Mouse (Mus musculus) hindbrain, postnatal 0 days (tissue): Measurements from ENCODE around the gene Eml4. TPM values are rescaled to one million over a fixed set of nuclear protein-coding genes. Genes with fewer than 3 reads are reported as not detected.

Experiments used
- ATAC-seq: fragments of 200-750 bp; cut with Nextera tagmentation; 2 replicates; pipeline ENCODE4 v1.8.0; 2017; ENCODE audit warnings: mild to moderate bottlenecking, moderate TSS enrichment, moderate library complexity
- DNase-seq: peaks from one replicate; pipeline ENCODE4 v3.0.0-alpha.2; 2015; ENCODE audit warnings: low spot score
- H3K27ac ChIP-seq: fragments of 300-500 bp; sonication (generic); 2 replicates; pipeline ENCODE4 v1.5.1; 2014; ENCODE audit warnings: mild to moderate bottlenecking
- H3K27me3 ChIP-seq: fragments of 300-500 bp; sonication (generic); 2 replicates; pipeline ENCODE4 v1.6.1; 2014; ENCODE audit warnings: low read length, mixed read lengths; ENCODE audit not compliant: insufficient read depth
- H3K36me3 ChIP-seq: fragments of 300-500 bp; sonication (generic); 2 replicates; pipeline ENCODE4 v1.6.1; 2014; ENCODE audit warnings: low read length, mixed read lengths; ENCODE audit not compliant: insufficient read depth
- H3K4me1 ChIP-seq: fragments of 300-500 bp; sonication (generic); 2 replicates; pipeline ENCODE4 v1.6.1; 2014; ENCODE audit warnings: antibody characterized with exemption, low read length, mixed read lengths; ENCODE audit not compliant: insufficient read depth
- H3K4me2 ChIP-seq: fragments of 300-500 bp; sonication (generic); 2 replicates; pipeline ENCODE4 v1.6.1; 2014; ENCODE audit warnings: low read depth, mild to moderate bottlenecking, low read length, moderate library complexity, mixed read lengths
- H3K4me3 ChIP-seq: fragments of 300-500 bp; sonication (generic); 2 replicates; pipeline ENCODE4 v1.5.1; 2014; ENCODE audit warnings: low read length
- H3K9ac ChIP-seq: fragments of 300-500 bp; sonication (generic); replicated peaks from 2 replicates; pipeline ENCODE4 v1.6.1; 2014; ENCODE audit warnings: mild to moderate bottlenecking, low read length, moderate library complexity, mixed read lengths
- H3K9me3 ChIP-seq: fragments of 300-500 bp; sonication (generic); 2 replicates; pipeline ENCODE4 v1.6.1; 2016; ENCODE audit warnings: low read length, mixed read lengths
- CTCF ChIP-seq: IDR thresholded peaks from 2 replicates; pipeline ENCODE4 v1.5.1; 2016; ENCODE audit warnings: antibody characterized with exemption, control low read depth, low read depth
- WGBS: fragments of 180-500 bp; shearing (Covaris S2); extraction: QIAGEN DNeasy Blood & Tissue Kit; methylation state at CpG from one replicate; pipeline ENCODE4 v1.1.7; 2014; 5-methylcytosine and 5-hydroxymethylcytosine counted together
- polyA plus RNA-seq: library from polyadenylated mRNA; unstranded; fragments of >200 nt; fragmentation: Nextera tagmentation; extraction: Ambion mirVana; gene quantifications from 2 replicates; pipeline ENCODE4 v1.2.1, GENCODE M21; 2015
- total RNA-seq: library from RNA; depleted of rRNA; stranded (reverse); fragments of >200 nt; gene quantifications from 2 replicates; pipeline ENCODE4 v1.2.3, GENCODE M21; 2014

Gene Eml4
- total and polyA plus RNA-seq, 2 experiments from 2014 or later, result 20.2 to 42.9 TPM

DNA sequence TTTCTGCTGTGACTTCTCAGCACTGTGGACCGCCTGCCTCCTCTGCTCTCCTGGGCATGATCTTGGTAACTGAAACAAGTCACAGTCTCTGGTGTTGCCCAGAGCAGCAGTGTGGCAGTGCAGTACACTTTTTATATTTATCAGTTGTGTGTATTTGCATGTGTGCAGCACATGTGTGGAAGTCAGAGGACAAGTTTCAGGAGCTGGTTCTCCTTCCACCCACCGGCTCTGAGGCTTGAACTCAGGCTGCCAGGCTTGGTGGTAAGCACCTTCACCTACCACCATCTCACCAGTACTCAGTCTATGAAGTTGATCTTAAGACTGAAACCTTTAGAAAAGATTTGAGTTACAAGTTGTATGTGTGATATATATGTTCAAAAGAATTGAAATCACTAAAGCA is 28.6 kb downstream of the Eml4 start:
- no peak overlapping the region for H3K27ac ChIP-seq
- TF ChIP-seq CTCF, result no peak
- no peaks in the 10 kb centered on the region for H3K36me3 ChIP-seq
- 93% methylated on average over 2 of the region's 2 CpGs for WGBS
- peaks cover 4% of the 10 kb centered on the region; the same call in 1 of the 2 replicates for H3K4me1 ChIP-seq
- ATAC-seq (no peak), DNase-seq (no peak)
- H3K4me3 ChIP-seq, result no peak overlapping the region
- no peaks in the 10 kb centered on the region for H3K27me3 ChIP-seq
- no peak overlapping the region for H3K9ac ChIP-seq
- H3K9me3 ChIP-seq, result no peaks in the 10 kb centered on the region
- H3K4me2 ChIP-seq, result no peak overlapping the region

DNA sequence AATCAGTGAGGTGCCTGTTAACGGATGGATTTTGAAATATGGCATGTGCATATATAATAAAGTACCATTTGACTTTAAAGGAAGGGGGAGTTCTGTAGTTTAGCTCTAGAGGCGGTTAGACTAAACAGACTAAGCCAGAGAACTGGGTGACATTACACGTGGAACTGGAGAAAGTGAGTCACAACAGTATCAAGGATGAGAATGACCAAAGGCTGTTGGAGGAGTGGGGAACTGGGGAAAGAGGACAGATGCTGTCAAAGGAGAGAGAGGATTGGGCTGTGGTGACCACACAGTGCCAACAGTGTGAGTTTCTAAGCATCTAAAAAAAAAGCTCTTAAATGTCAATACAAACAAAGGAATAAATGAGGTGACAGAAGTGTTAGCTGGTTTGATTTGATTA is 29.1 kb downstream of the Eml4 start:
- Histone ChIP-seq H3K4me3 (no peak overlapping the region), H3K4me1 (peaks cover 4% of the 10 kb centered on the region; the same call in 1 of the 2 replicates), H3K9me3 (no peaks in the 10 kb centered on the region), H3K36me3 (no peaks in the 10 kb centered on the region), H3K27me3 (no peaks in the 10 kb centered on the region), H3K9ac (no peak overlapping the region), H3K27ac (no peak overlapping the region), H3K4me2 (no peak overlapping the region)
- DNase-seq (no peak), ATAC-seq (no peak)
- no peak for TF ChIP-seq CTCF
- 89% methylated on average over 3 of the region's 3 CpGs for WGBS

DNA sequence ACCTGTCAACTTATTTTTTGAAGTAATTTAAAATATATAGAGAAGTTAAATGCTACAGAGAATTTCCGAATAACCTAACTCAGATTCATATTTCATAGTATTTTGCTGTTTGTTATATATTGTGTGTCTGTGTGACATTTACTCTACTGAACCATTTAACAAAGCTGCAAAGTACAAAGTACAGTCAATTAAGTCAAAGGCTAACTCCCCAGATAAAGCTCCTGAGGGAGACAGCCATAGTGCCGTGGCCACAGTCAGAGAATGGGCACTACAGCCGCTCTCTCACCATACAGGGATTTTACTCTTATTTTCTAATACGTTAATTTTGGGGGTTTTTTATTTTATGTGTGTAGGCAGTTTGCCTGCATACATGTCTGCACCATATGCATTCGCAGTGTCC is 32.0 kb downstream of the Eml4 start:
- H3K27me3 ChIP-seq, result no peaks in the 10 kb centered on the region
- no peak overlapping the region for H3K4me3 ChIP-seq
- no peak overlapping the region for H3K27ac ChIP-seq
- no peak for DNase-seq
- TF ChIP-seq CTCF, result no peak
- no peak overlapping the region for H3K9ac ChIP-seq
- H3K9me3 ChIP-seq, result no peaks in the 10 kb centered on the region
- no peak overlapping the region for H3K4me2 ChIP-seq
- no peaks in the 10 kb centered on the region for H3K36me3 ChIP-seq
- no peak for ATAC-seq
- peaks cover 4% of the 10 kb centered on the region; the same call in 1 of the 2 replicates for H3K4me1 ChIP-seq
- WGBS, result 89% methylated on average over 5 of the region's 5 CpGs

DNA sequence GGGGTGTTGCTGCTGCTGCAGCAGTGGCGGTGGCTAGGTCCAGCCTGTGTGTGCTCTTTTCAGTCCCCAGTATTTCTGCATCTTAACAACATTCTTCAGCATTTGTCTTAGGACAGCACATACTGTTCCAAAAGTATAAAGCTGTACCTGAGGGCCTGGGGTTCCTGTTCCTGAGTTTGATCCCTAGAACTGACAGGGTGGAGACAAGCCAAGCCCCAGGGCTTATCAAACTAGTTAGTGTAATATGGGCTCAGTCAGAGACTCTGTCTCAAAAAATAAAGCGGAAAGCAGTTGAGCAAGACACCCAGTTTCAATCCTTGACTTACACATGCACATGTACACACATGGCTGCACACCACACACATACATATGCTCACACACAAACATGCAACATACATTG is 34.2 kb downstream of the Eml4 start:
- Histone ChIP-seq H3K4me3 (no peak overlapping the region), H3K36me3 (no peaks in the 10 kb centered on the region), H3K9me3 (no peaks in the 10 kb centered on the region), H3K4me1 (no peaks in the 10 kb centered on the region), H3K27ac (no peak overlapping the region), H3K27me3 (no peaks in the 10 kb centered on the region), H3K9ac (no peak overlapping the region), H3K4me2 (no peak overlapping the region)
- DNase-seq, result no peak
- no peak for ATAC-seq
- 84% methylated on average over 2 of the region's 2 CpGs for WGBS
- no peak for TF ChIP-seq CTCF

DNA sequence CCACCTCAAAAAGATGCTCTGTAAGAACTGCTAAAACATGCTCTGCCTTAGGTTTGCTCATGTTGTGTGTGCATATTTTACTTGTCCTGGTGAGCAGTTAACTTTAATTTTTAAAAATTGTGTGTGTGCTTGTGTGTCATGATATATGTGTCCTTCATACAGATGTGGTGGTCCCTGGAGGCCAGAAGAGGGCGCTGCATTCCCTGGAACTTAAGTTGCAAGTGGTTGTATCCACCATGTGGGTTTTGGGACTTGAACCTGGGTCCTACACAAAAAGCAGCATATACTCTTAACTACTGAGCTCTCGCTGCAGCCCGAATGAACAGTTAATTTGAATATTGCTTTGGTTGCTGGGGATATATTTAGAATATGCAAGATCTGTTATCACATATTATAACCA is 36.4 kb downstream of the Eml4 start:
- no peak overlapping the region for H3K9ac ChIP-seq
- no peak overlapping the region for H3K4me3 ChIP-seq
- TF ChIP-seq CTCF, result 0 out of 2 replicates have a peak, but pooled peaks have one; percentile 2
- no peaks in the 10 kb centered on the region for H3K27me3 ChIP-seq
- ATAC-seq, result no peak
- H3K36me3 ChIP-seq, result no peaks in the 10 kb centered on the region
- H3K4me1 ChIP-seq, result no peaks in the 10 kb centered on the region
- no peak for DNase-seq
- H3K9me3 ChIP-seq, result no peaks in the 10 kb centered on the region
- H3K4me2 ChIP-seq, result no peak overlapping the region
- no peak overlapping the region for H3K27ac ChIP-seq
- 80% methylated on average over 3 of the region's 3 CpGs for WGBS

DNA sequence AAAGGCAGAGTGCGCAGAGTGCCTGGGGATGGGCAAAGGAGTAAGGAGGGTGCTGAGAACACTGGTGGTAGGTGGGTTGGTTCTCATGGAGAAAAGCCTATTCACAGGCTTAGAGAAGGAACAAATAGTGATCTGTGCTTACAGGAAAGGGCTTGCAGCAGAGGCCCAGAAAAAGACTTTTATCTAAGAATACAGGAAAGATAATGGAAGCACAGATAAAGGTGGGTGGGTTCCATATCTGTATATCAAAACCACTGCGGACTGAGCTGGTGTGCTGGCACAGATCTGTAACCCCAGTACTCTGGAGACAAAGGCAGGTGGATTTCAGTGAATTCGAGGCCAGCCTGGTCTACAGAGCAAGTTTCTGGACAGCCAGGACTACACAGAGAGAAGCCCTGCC is 43.3 kb downstream of the Eml4 start:
- no peak overlapping the region for H3K4me3 ChIP-seq
- H3K36me3 ChIP-seq, result no peaks in the 10 kb centered on the region
- 90% methylated on average over 3 of the region's 3 CpGs for WGBS
- no peak overlapping the region for H3K9ac ChIP-seq
- no peaks in the 10 kb centered on the region for H3K4me1 ChIP-seq
- H3K27ac ChIP-seq, result no peak overlapping the region
- ATAC-seq (no peak), DNase-seq (no peak)
- H3K27me3 ChIP-seq, result no peaks in the 10 kb centered on the region
- no peak overlapping the region for H3K4me2 ChIP-seq
- no peaks in the 10 kb centered on the region for H3K9me3 ChIP-seq
- TF ChIP-seq CTCF, result no peak

DNA sequence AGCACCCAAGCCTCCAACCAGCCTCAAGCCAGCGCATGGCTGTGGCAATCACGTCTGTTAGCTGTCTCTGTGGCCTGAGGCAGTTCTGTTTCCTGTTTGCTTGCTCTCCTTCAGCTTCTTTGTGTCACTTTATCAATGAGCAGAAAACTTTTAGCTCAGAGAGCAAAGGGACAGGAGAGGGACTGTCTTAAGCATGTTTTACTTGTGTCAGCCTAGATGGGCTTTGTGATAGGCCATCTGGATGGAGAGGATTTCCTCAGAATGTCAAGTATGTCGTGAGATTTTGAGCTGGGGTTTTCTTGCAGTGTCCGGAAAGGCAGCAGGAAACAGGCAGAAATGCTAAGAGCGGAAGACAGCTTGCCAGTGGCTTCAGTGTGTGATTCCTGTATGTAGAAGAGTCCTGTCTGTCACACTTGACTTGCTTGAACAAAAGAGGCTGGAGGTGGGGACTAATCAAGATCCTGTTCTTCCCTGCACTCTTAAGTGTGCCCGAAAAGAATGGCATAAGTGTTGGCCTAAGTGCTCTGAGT is 46.9 kb downstream of the Eml4 start:
- Histone ChIP-seq H3K4me3 (no peak overlapping the region), H3K9ac (no peak overlapping the region), H3K9me3 (no peaks in the 10 kb centered on the region), H3K27ac (no peak overlapping the region), H3K4me1 (no peaks in the 10 kb centered on the region), H3K4me2 (no peak overlapping the region), H3K36me3 (no peaks in the 10 kb centered on the region), H3K27me3 (no peaks in the 10 kb centered on the region)
- DNase-seq (no peak), ATAC-seq (no peak)
- no peak for TF ChIP-seq CTCF
- WGBS, result 59% methylated on average over 6 of the region's 6 CpGs
